Mouse (Mus musculus) embryo, embryonic 11.5 days (tissue): ENCODE measurements around the gene Hras.

Source experiments
- DNase-seq: peaks from one replicate; pipeline ENCODE4 v3.0.0-alpha.2; 2012; ENCODE audit warnings: low read depth, low spot score

Hras gene

DNA sequence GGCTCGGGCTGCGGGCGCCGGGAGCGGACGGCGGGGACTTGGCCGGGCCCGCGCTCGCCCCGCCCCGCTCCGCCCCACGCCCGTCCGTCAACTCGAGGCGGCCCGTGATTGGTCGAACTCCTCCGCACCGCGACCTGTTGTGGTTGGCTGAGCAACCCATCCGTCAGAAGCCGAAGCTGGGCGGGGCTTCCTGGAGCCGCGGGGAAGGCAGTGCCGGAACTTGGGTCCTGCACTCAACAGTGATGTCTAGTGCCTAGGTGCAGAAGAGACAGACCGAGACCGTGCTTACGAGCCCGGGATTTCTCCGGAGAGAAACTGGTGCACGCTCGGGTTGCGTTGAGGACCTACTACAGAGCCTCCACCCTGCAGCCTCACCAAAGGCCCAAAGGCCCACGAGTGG, at the start of gene Hras, which contains the start of gene Lrrc56:
TSS of gene Hras (minus strand) at position 58 of the 400 bp plus-strand sequence.
TSS of gene Lrrc56 (plus strand) at position 210 of the 400 bp plus-strand sequence.
- DNase-seq, result peak; percentile 96

GRCm38 (mm10) chr7:141231551-141231950, 37.7 kb upstream of the Hras start:
- no peak for DNase-seq

GRCm38 (mm10) chr7:141231111-141231510, 37.3 kb upstream of the Hras start:
- no peak for DNase-seq

DNA sequence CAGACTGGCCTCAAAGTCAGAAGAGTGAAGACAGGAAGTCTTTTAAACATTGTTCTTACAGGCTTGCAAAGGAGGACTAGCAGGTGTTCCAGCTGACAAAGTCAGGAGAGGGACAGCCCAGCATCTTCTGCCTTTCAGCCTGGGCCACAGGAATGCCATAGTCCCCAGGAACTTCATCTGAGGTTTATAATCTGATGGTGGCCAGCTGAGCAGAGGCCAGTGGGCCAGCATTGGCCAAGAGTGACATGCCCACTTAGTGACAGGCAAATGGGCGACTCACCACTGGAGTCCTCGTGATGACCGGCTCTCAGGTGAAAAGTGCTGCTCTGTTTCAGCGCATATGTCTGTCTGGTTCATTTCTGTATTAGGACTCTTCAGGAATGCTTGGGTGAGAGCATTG, 36.8 kb upstream of the Hras start:
- no peak for DNase-seq

GRCm38 (mm10) chr7:141229702-141230101, 35.9 kb upstream of the Hras start:
- DNase-seq, result no peak

DNA sequence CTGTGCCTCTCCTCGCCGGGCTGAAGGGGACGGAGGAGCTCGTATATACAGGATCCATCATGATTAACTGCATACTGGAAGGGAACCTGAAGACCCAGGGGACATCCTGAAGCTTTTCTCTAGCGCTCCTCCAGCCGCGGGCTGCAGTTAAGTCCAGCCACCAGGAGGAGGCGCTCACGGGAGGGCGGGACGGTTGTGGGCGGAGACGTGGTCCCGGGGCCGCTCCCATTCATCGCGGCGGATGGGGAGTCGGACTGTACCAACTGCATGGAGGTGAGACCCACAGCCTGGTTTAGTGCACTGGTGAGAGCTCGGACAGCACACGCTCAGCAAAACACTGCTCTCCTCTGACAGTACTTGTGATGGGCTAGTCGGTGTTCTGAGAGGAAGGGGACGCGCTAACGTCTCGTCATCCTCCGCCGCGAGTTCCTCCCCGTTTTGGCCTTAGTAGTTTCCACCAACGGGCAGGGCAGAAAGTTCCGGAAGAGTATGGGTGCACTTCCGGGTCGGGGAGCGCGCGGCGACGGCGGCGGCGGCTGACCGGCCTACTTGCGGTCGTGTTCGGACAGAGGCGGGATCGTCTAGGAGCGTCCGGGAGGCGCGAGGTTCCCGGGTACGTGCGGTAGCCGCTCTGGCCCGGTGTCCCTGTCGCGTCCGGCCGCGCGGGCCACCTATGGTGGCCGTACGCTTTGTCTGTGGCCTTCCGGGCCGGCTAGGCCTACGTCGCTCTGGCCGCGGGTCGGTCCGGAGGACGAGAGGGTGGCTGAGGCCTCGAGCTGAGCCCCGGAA, 34.7 kb upstream of the Hras start, which contains the start of gene Phrf1:
TSS of gene Phrf1 (plus strand) at position 506 of the 789 bp plus-strand sequence.
- DNase-seq, result peak; percentile 87

GRCm38 (mm10) chr7:141227796-141228195, 34.0 kb upstream of the Hras start:
- no peak for DNase-seq

DNA sequence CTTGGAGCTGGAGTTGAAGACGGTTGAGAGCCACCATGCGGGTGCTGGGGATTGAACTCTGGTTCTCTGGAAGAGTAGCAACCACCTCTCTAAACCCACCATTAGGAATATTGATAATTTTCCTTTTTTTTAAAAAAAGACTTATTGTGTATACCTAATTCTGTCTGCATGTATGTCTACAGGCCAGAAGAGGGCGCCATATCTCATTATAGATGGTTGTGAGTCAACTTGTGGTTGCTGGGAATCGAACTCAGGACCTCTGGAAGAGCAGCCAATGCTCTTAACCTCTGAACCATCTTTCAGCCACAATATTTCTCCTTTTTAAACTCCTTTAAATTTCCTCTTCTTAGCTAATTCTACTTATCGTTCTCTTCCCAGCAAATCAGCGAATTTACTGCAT, 32.7 kb upstream of the Hras start:
- DNase-seq, result no peak

DNA sequence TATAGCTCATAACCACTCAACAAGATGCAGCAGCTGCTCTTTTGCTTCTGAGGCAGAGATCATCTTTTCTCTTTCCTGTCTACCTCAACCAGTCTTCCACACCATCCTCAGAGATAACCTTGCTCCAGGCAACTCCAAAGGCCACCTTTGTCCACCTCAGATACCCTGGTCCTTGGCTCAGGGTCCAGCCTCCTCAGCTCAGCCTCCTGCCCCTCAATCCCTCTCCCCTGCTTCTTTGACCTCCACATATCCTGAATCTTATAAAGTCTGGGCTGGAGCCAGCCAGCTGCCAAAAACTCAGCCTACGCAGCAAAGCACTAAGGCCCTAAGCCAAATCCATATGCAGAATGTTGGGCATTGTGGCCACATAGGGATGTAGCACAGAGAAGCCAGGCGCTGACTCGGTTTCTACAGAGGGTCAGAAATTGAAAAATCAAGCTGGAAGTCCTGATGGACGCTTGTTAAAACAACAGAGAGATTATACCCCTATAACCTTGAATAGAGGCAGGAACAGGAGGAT, 29.0 kb upstream of the Hras start:
- DNase-seq, result no peak

- no peak for DNase-seq
Measured at GRCm38 (mm10) chr7:141222126-141222467, 28.3 kb upstream of the Hras start.

DNA sequence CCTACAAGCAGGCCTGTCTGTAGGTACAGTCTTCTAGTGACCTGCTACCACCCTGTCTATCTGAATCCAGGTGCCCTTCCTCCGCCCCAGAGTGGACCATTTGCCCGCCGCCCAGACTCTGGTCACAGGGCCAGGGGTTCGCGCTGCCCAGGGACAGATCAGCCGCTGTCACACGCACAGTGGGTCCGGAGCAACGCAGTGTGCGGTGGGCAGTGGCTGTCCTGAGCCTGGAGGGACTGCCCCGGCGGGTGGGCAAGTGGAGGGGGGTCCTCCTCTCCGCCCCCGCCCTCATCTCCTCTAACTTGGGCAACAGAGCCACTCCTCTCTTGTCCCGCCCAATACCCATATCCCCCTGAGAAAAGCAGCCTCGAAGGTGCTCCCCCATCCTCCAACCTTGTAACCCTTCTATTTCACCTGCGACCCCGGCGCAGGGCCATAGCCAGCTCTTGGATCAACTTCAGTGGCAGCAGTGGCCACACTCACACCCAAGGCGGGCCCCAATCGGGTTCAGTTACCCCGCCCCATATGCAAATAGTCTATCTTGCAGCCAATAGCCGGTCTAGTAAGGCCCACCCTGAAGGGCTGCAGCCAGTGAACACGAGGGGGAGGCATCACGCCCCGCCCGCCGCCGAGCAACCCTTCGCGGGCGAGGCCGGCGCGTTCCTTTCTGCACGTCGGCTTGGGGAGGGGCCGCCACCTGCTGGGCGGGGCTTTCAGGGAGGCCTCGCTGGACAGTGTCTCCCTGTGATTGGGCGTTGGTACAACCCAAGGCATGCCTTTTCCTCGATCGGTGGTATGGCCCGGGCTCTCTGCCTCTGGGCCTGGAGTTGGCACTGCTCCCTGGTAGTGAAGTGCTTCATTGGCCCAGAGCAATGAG, 27.7 kb upstream of the Hras start:
- peak; percentile 97 for DNase-seq

DNA sequence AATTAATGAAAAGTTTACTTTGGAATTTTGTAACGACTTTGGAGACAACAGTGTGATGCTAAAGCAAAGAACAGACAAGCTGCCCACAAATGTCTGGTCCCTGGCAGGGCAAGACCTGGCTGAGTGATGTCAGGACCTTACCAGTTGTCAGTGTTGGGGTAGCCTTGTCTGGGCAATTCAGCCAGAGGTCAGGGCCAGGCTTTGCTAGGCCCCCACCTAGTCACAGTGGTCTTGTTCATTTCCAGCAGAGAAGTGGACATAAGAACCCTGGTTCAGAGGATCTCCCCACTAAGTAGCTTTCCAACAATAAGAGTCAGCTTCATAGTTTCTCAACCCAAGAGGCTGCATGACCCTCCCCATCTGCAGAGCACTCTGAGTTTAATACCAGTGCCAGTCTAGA, 26.6 kb upstream of the Hras start:
- DNase-seq, result no peak

DNA sequence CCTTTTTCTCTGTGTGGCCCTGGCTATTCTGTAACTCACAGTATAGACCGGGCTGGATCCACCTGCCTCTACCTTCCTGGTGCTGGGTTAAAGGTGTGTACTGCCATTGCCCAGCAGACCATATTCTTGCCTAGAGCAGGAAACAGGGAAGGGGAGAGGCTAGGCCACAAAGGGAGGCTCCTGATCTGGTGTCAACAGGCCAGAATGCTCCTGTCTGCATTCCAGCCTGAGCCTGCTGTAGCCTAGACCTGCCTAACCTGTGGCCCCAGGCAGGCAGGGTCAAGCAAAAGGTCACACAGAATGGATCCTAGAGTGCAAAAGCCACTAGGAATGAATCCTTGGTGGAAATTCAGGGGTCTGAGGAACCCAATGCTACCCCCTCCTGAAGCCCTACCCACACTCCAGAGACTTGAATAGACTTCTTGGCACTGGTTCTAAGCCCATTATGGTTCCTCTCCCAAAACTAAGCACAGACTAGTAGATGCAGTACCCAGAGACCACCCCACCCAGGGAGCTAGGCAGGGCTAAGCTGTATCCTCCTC, 25.8 kb upstream of the Hras start:
- no peak for DNase-seq

GRCm38 (mm10) chr7:141218557-141219133, 24.8 kb upstream of the Hras start:
- DNase-seq, result no peak

GRCm38 (mm10) chr7:141218141-141218540, 24.3 kb upstream of the Hras start:
- no peak for DNase-seq

GRCm38 (mm10) chr7:141217343-141218013, 23.7 kb upstream of the Hras start:
- DNase-seq, result no peak

- DNase-seq, result no peak
Measured at GRCm38 (mm10) chr7:141216894-141217293, 23.1 kb upstream of the Hras start.

DNA sequence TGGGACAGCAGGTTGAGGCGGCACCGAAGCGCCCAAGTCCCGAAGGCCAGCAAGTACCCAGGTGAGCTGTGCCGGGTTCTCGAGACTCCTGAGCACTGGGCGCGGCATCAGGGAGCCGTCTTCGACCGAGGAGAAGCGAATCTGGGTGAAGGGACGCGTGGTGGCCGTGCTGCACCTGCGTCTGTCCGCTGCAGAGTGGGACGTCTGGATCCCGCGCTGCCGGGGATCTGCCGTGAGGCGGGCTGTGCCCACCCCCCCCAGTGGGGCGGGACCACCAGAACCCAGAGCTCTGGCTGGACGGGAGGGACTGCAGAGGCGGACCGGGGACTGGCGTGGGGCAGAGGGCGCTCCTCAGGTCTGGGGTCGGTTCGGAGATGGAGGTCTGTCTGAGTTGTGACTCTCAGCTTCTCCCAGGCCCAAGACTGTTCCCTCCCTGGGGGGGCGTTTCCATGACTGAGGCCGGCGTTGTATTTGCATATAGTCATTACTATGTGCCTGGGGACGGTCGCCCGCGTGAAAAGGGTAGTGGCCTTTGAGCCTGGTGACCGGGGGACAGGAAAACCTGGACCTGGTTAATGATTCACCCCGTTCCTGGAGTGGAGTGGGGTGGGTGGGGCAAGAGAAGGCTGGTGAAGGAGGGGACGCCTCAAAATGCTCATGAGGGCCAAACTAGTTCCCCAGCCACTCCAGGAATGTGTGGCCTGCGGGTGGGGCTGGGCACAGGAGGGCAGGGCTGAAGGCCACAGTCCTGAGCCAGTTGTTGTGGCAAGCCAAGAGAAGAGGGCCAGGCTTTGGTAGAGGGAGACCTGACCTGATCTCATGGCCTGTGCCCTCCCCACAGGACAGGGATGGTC, 22.3 kb upstream of the Hras start:
- DNase-seq, result no peak

GRCm38 (mm10) chr7:141215101-141215879, 21.5 kb upstream of the Hras start, which contains the start of gene Rassf7:
Gene Rassf7, plus strand, starts transcription at chr7:141215860.
- peak; percentile 92 for DNase-seq
